Mouse (Mus musculus) cerebellum, postnatal 10 days (tissue): ENCODE data around the gene Ermap.

Experiments used
- DNase-seq, 2 experiments: peaks; one replicate each; pipeline ENCODE4 v3.0.0; 2021; ENCODE audit warnings: mixed read lengths in 2 of 2

The Ermap gene

DNA sequence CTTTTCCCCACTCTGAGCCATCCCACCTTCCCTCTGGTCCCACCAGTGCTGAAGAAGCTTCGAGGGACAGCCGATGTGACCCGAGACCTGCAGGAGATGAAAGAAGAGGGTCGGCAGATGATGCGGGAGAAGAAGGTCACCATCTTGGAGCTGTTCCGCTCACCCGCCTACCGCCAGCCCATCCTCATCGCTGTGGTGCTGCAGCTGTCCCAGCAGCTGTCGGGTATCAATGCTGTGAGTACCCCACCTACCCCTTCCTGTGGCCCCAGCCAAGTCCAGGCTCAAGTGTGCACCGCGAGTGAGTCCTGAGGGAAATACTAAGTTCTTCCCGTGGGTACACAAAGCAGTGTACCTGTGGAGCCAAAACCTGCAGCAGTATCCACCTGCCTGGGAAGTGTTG, 56.5 kb downstream of the Ermap start:
- no peak for DNase-seq

DNA sequence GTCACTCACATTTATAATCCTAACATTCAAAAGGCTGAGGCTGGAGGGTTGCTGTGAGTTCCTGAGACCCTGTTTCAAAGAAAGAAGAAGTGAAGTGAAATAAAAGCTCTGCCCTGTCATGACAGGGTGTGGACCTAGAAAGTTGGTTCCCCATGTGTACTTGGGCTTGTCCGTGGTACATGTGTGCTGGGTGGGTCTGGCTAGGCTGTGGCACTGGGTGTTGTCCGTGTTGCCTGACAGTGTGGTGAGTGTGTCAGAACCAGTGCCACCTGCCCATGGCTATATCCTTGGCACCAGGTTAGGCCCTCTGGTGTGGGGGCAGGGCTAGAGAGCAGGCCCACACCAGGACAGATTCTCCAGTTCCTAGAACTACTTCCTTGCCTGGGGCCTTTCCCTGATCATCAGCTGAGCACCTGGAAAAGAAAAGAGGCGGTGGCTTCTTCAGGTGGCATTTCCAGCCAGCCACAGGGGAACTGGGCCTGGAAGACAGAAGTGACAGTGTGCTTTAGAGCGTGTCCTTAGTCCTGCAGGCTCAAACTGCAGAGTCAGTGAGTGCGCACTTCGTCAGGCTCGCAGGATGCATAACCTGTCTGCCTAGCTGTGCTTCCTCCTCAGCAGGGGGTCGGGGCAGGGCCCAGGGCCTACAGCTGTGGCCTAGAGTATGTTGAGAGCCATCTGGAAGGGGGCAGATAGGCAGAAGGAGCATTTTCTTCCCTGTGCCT, 58.5 kb downstream of the Ermap start:
- no peak for DNase-seq

DNA sequence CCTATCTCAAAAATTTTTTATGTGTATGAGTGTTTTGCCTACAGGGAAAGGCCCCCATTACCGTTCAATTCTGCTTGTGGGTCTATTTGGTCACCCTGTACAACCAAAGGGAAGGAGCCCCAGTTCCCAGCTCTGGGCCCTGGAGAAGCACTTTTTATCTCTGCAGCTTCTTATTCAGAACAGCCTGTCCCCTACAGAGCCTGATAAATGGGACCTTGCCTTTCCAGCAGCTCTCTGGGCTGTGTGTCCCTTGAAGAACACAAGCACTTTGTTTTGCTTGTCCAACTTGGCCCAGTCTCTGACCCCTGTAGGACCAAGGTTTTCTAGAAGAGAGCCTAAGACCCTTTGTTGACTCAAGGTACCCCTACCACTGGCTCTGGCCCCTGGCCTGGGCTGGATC, 60.7 kb downstream of the Ermap start:
- no peak for DNase-seq

DNA sequence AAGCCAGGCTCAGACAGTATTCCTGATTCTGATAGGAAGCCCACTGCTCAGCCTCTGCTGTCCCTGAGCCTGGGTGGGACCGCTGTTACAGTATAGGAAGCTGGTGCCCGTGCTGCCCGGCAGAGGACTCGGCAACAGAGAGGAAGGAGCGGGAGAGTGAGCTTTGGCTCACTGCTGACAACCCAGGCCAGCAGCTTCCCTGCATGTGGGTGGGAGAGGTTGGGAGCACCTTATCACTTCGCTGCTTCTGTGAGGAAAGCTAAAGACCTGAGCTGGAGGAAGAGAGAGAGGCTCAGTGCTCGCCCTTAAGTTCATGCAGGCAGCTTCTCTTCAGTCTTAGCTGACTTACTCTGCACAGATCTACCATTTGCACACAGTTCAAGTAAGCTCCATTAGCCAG, 61.3 kb downstream of the Ermap start:
- no peak for DNase-seq

DNA sequence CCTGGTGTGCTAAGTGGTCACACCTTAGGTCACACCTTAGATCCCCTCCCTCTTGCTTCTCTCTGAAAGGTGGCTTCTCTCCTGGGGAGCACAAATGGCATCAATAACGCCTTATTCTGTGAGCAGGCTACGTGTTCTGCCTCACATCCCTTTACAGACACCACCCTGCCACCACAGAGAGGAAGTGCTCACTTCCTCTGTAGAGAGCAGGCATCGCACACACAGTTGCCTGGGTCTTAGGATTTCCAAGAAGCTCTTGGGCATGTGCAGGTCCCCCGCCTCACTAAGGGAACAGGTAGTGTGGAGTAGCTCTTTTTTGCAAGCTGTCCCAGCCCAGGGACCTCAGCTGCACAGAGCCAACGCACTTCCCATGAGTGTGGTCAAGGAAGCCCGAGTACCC, 62.6 kb downstream of the Ermap start:
- no peak for DNase-seq

DNA sequence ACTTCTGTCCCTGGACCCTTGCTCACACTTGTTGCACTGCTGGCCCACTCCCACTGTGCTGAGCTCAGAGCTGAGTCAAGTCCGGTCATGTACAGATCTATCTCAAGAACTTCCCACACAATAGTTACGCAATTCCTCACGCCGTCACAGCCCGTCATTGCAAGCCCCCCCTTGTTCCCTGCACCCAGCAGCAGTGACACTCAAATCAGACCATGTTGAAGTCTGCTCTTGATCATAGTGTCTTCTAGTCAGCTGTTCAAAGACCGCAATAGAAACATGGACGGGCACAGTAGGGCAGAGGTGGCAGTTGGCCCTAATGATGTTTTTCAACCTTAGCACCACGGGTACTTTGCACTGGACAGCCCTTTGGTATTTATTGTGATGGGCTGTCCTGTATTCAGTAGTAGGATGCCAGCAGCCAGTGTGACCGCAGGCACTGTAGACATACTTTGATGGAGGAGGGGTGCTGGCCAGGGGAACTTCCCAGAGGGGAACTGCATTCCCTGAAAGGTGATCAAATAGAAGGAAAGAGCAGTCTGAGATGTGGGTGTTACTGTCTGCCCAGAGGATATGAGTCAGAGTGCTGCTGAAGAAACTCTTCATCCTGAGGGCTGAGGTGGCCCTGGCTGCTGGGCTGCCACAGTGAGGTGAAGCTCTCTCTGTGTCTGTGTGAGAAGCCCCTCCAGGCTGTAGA, 64.1 kb downstream of the Ermap start:
- DNase-seq: no peak
